Mouse (Mus musculus) heart, postnatal 36 days (tissue): ENCODE results near the gene Acta1. TPM values are rescaled to one million over a fixed set of nuclear protein-coding genes. Genes with fewer than 3 reads are reported as not detected.

Source experiments
- DNase-seq, 2 experiments: peaks; one replicate each; pipeline ENCODE4 v3.0.0; 2021 to 2022
- intact Hi-C: fragments of 180-260 bp; cut with DNase I; formaldehyde crosslinking; loops from one replicate; pipeline ENCODE4 v1.15.1; 2025
- total RNA-seq, 2 experiments: library from RNA; stranded (reverse); gene quantifications; 2 replicates each; pipeline ENCODE4 v1.2.3; 2021

Gene Acta1
- total RNA-seq, 2 experiments from 2014 or later = 656 to 855 TPM

- intact Hi-C loops = no loop called here
- no peak for DNase-seq
Measured at GRCm38 (mm10) chr8:123884721-123885565, 9.6 kb downstream of the Acta1 start.

- intact Hi-C loops = no loop called here
- DNase-seq = no peak
Measured at GRCm38 (mm10) chr8:123883094-123883493, 11.5 kb downstream of the Acta1 start.

DNA sequence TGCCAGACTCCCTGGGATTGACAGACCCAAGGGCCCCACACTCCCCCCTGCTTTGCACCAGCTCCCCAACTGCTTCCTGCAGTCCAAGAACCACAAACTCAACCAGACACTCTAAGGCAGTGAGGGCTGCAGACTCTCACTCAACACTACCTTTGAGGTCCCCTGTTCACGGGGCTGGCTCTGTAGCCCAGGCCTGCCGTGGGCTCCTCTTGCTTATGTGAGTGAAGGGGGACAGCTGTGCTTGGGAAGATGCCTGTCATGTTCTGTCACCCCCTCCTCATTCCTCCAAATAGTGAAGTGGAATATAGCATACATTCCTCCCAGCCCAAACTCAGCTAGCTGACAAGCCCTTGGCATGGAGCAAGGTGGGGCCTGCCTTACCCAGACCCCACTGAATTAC, 12.1 kb downstream of the Acta1 start:
- no peak for DNase-seq
- intact Hi-C loops = no loop called here

DNA sequence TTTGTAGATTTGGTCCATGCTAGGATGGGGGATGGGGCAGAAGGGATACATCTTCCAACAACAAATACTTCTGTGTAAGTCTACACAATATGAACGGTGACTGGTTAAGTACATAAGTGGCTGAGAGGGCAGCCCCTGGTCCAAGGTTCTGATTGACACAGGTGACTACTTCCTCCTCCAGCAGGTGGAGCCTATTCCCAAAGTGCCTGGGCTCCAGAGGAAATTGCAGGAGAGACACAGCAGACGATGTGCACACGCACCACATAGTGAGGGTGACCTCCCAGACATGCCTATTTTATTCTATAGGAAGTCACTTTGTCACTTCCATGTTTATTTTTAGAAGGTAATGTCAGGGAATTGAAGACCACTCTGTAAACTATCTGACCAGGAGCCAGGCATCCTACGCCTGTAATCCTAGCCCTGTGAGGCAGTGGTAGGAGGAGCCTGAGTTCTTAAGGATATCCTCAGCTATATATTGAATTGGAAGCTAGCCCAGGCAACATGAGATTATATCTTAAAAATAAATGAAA, 13.7 kb downstream of the Acta1 start:
- DNase-seq = no peak
- intact Hi-C loops = no loop called here

DNA sequence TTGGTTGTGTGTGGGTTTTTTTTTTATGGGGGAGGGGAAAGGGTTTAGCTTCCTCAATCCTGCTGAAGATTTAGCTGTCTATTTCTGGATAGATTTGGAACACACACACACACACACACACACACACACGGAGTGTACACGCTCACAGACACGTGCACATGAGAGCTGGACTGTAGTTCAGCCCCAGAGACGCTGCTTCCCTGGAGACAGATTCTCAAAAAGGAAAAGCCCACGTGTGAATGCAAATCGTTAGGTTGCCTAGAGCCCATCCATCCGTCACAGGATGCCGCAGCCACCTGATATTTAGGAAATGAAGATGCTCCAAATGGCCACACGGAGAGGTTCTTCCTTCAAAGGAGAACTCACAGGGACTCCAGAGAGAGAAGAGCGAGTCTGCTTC, 14.3 kb downstream of the Acta1 start:
- DNase-seq = no peak
- intact Hi-C loops = no loop called here

DNA sequence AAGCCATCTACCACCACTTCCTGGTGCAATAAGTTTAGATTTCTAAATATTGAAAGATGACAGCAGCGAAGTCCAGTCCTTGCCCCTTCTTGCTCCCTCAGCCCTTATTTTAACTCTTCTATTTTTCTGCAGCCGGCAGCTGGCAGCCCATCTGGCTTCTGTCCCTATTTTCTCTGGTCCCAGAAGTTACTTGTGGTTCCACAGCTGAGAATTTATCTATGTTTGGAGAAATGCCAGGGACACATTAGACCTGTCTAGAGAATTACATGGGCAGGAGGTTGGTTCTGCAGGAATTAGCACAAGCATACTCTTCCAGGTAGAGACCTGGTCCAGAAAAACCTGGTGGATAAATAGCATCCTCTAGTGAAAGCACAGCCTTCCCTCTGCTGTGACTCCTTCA, 16.7 kb downstream of the Acta1 start:
- intact Hi-C loops = no loop called here
- DNase-seq = no peak

- intact Hi-C loops = no loop called here
- no peak for DNase-seq
Measured at GRCm38 (mm10) chr8:123874324-123874723, 20.2 kb downstream of the Acta1 start.

- intact Hi-C loops = no loop called here
- no peak for DNase-seq
Measured at GRCm38 (mm10) chr8:123873364-123873763, 21.2 kb downstream of the Acta1 start.

GRCm38 (mm10) chr8:123872048-123872447, 22.5 kb downstream of the Acta1 start:
- intact Hi-C loops = no loop called here
- peak in 1 of 2 experiments; percentile 24 for DNase-seq

GRCm38 (mm10) chr8:123866971-123867370, 27.6 kb downstream of the Acta1 start:
- intact Hi-C loops = no loop called here
- no peak for DNase-seq

DNA sequence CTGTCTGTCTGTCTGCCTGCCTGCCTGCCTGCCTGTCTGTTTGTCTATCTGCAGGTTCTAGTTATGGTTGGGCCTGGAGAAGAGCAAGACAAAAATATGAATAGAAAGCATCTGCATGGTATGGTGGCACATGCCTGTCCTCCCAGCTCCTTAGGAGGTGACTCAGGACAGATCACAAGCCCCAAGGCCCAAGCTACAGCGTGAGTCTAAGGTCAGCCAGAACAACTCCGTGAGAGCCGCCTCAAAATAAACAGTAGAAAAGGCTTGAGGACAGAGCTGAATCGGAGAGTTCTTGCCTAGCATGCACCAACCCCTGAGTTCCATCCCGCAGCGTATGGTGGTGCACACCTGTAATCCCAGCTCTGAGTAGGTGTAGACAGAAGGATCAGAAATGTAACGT, 28.8 kb downstream of the Acta1 start:
- intact Hi-C loops = no loop called here
- no peak for DNase-seq

DNA sequence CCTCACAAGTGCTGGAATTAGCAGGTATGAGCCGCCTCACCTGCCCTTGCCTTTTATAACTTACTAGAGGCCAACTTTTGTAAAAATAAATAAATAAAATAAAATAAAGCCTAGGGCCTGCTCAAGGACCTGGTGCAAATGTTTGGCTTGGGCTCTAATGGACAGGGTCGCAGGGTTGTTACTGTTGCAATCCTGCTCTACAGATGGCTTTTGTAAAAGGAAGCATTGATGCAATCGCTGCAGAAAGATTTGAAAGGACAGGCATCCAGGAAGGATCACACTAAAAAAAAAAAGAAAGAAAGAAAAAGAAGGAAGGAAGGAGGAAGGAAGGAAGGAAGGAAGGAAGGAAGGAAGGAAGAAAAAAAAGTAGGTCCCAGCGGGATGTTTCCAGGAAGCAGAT, 34.2 kb downstream of the Acta1 start:
- intact Hi-C loops = no loop called here
- DNase-seq = no peak

GRCm38 (mm10) chr8:123859648-123860259, 34.8 kb downstream of the Acta1 start, which contains the start of gene Ccsap:
Gene Ccsap, minus strand, starts transcription at chr8:123860209.
- intact Hi-C loops = no loop called here
- peak; percentile 47 to 62 for DNase-seq

GRCm38 (mm10) chr8:123858941-123859647, 35.5 kb downstream of the Acta1 start:
- DNase-seq = peak; percentile 91
- intact Hi-C loops = no loop called here

GRCm38 (mm10) chr8:123858574-123858940, 36.0 kb downstream of the Acta1 start:
- DNase-seq = peak in 1 of 2 experiments; percentile 11
- intact Hi-C loops = no loop called here

DNA sequence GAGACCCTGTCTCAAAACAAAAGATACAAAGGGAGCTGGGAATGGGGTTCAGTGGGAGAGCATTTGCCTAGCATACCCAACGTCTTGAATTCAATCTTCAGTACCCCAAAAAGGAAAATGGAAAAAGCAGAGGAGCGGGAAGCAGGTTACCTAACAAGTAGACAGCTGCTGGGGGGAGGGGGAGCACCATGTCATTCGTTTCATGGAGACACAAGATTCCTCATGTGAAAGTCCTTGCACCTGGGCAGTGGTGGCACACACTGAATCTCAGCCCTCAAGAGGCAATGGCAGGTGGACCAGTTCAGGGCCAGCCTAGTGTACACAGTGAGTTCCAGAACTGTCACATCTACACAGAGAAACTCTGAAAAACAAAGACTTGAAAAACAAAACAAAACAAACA, 37.2 kb downstream of the Acta1 start:
- intact Hi-C loops = no loop called here
- no peak for DNase-seq

GRCm38 (mm10) chr8:123854733-123855475, 39.6 kb downstream of the Acta1 start:
- no peak for DNase-seq
- intact Hi-C loops = no loop called here

DNA sequence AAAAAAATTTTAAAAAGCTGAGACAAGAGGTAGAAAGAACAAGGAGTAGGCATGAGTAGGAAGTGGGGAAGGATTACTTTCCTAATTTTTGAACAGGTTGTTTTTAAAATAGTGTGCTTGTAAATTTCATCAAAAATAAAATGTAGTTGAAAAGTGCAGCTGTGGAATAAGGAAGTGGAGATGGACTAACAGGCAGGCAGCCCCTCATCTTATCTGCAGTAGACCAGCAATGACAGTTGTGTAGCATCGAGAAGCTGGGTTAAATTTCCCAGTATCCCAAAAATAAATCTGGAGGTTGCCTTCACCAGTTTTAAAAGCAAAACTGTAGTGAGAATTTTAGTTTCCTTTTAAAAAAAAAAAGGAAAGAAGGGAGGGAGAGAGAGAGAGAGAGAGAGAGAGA, 40.3 kb downstream of the Acta1 start:
- intact Hi-C loops = no loop called here
- no peak for DNase-seq

- no peak for DNase-seq
- intact Hi-C loops = no loop called here
Measured at GRCm38 (mm10) chr8:123851590-123851989, 43.0 kb downstream of the Acta1 start.

DNA sequence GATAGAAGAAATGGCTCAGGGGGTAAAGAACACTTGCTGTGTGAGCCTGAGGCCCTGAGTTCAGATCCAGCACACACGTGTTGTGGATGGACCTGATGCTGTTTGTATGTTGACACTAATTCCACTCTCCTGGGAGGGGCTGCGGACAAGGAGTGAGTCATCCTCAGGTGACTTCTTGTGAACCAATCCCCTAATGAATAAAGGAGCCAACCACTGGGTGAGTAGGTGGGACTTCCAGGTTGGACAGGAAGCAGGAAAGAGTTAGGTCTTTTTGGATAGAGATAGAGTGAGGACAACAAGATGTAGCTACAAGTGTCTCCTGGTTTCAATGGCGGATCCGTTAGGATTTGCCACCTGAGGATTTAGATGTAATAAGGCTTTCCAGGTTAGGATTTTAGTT, 45.2 kb downstream of the Acta1 start:
- no peak for DNase-seq
- intact Hi-C loops = no loop called here

DNA sequence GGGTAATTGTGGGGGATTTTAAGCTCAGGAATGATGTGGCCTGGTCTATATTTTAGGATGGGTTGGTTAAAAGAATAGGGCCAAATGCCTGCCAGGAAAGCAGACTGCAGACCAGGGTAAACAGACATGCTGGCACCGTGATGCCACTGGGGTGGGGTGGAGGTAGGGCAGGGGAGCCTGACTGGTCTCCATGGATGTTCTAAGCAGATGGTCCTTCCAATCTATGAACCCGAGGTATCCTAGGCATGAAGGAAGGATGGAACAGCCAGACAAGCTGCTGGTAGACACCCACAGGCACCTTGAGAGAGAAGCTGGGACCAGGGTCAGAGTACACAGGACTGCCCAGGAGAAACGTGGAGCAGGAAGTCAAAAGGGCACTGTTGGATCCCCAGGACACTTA, 47.0 kb downstream of the Acta1 start:
- DNase-seq = no peak
- intact Hi-C loops = no loop called here
